Mouse (Mus musculus) testis, adult 2 months (tissue): ENCODE results near the gene Kcna7. TPM values are rescaled to one million over a fixed set of nuclear protein-coding genes. Genes with fewer than 3 reads are reported as not detected.
"Not testable (repeated sequence)": the region's sequence is repeated elsewhere in the genome, so short reads cannot be mapped to it uniquely, and the experiment has no call there.

Experiments
- H3K27ac ChIP-seq: fragments of 200-500 bp; 2 replicates; pipeline ENCODE4 v1.5.1; 2012; ENCODE audit warnings: low read depth, low read length; ENCODE audit not compliant: control insufficient read depth, insufficient read depth
- H3K27me3 ChIP-seq: fragments of 200-500 bp; 2 replicates; pipeline ENCODE4 v1.6.1; 2012; ENCODE audit warnings: mild to moderate bottlenecking, low read length, moderate library complexity; ENCODE audit not compliant: control insufficient read depth, insufficient read depth
- H3K36me3 ChIP-seq: fragments of 200-500 bp; 2 replicates; pipeline ENCODE4 v1.6.1; 2012; ENCODE audit warnings: mild to moderate bottlenecking, low read length; ENCODE audit not compliant: control insufficient read depth, insufficient read depth
- H3K4me1 ChIP-seq: fragments of 200-500 bp; 2 replicates; pipeline ENCODE4 v1.6.1; 2012; ENCODE audit warnings: low read length; ENCODE audit not compliant: control insufficient read depth, insufficient read depth
- H3K4me3 ChIP-seq: fragments of 200-500 bp; 2 replicates; pipeline ENCODE4 v1.5.1; 2012; ENCODE audit warnings: low read depth, mild to moderate bottlenecking, low read length, moderate library complexity, mixed read lengths; ENCODE audit not compliant: control insufficient read depth
- CTCF ChIP-seq: fragments of 200-500 bp; IDR thresholded peaks from 2 replicates; pipeline ENCODE4 v1.5.1; 2012; ENCODE audit warnings: low read depth, mild to moderate bottlenecking, inconsistent platforms, low read length, moderate library complexity; ENCODE audit not compliant: control insufficient read depth, insufficient read depth, insufficient replicate concordance
- POLR2A ChIP-seq: fragments of 200-500 bp; IDR thresholded peaks from 2 replicates; pipeline ENCODE4 v1.6.1; 2012; ENCODE audit warnings: low read depth, mild to moderate bottlenecking, inconsistent platforms, low read length, moderate library complexity; ENCODE audit not compliant: control insufficient read depth
- polyA plus RNA-seq: library from polyadenylated mRNA; depleted of rRNA; stranded (reverse); fragments of >200 nt; gene quantifications from 2 replicates; pipeline ENCODE4 v1.2.3, GENCODE M21; 2012; rRNA removed

The Kcna7 gene
- polyA plus RNA-seq, result 0.99 and 1.1 TPM in 2 replicates

- Histone ChIP-seq H3K36me3 (no peaks in the 10 kb centered on the region), H3K4me1 (peaks cover 15% of the 10 kb centered on the region), H3K4me3 (peak within 1 kb of the TSS; percentile 63), H3K27ac (0 out of 2 replicates have a peak within 1 kb of the TSS, but pooled peaks have one; percentile 55), H3K27me3 (no peaks in the 10 kb centered on the region)
- peak; percentile 91 for TF ChIP-seq CTCF
- no peak for TF ChIP-seq POLR2A
These were observed at the start of gene Kcna7 for GRCm38 (mm10) chr7:45405091-45406075. TSS of gene Kcna7 (plus strand) at chr7:45405653.

DNA sequence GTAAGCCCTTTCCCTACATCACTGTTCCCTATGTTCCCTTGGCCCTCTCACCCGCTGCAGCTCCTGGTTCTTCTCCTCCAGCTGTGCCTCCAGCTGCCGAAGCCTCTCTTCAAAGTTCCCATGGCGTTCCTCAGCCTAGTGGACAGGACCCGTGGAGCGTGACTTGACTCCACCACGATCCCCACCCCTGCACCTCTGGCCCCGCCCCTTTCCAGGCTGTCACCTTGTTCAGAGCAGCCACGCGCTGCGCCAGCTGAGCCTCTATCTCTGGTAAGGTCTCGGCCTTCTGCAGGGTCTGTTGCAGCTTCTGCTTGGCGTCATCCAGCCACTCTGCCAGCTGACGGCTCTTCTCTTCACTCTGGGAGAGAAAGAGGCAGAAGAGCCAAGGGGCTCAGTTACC lies 49.4 kb upstream of the Kcna7 start:
- TF ChIP-seq POLR2A (no peak), CTCF (no peak)
- H3K36me3 ChIP-seq, result no peaks in the 10 kb centered on the region
- peaks cover 30% of the 10 kb centered on the region for H3K4me1 ChIP-seq
- no peak overlapping the region for H3K27ac ChIP-seq
- H3K27me3 ChIP-seq, result no peaks in the 10 kb centered on the region
- no peak overlapping the region for H3K4me3 ChIP-seq

DNA sequence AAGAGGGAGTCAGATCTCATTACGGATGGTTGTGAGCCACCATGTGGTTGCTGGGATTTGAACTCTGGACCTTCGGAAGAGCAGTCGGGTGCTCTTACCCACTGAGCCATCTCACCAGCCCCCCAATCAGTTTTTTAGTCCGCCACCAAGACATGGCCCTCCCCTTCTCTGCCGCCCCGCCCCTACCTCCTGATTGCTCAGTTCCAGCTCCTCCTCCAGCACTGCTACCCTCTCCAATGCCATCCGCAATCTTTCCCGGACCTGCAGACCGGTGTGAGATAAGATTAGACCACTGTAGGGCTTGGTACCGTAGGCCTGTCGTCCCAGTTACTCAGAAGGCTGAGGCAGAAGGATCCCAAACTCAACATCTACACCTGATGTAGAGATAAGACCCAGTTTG lies 46.4 kb upstream of the Kcna7 start:
- not testable (repeated sequence) for H3K4me3 ChIP-seq, H3K27me3 ChIP-seq, H3K27ac ChIP-seq, H3K36me3 ChIP-seq
- peaks cover 39% of the 10 kb centered on the region for H3K4me1 ChIP-seq

GRCm38 (mm10) chr7:45360404-45361125 lies 44.9 kb upstream of the Kcna7 start:
- H3K27me3 ChIP-seq, result no peaks in the 10 kb centered on the region

GRCm38 (mm10) chr7:45361243-45361804 lies 44.1 kb upstream of the Kcna7 start:
- no peaks in the 10 kb centered on the region for H3K36me3 ChIP-seq
- H3K4me3 ChIP-seq, result peak overlapping the region; percentile 79
- TF ChIP-seq POLR2A (peak; percentile 14; the same call in 1 of the 2 replicates), CTCF (no peak)
- no peaks in the 10 kb centered on the region for H3K27me3 ChIP-seq
- H3K27ac ChIP-seq, result no peak overlapping the region
- H3K4me1 ChIP-seq, result peaks cover 33% of the 10 kb centered on the region

More at GRCm38 (mm10) chr7:45360404-45361125, 44.9 kb upstream of the Kcna7 start:
- TF ChIP-seq POLR2A (no peak), CTCF (no peak)
- Histone ChIP-seq H3K36me3 (no peaks in the 10 kb centered on the region), H3K4me3 (peak overlapping the region; percentile 79), H3K4me1 (peaks cover 33% of the 10 kb centered on the region), H3K27ac (no peak overlapping the region)

DNA sequence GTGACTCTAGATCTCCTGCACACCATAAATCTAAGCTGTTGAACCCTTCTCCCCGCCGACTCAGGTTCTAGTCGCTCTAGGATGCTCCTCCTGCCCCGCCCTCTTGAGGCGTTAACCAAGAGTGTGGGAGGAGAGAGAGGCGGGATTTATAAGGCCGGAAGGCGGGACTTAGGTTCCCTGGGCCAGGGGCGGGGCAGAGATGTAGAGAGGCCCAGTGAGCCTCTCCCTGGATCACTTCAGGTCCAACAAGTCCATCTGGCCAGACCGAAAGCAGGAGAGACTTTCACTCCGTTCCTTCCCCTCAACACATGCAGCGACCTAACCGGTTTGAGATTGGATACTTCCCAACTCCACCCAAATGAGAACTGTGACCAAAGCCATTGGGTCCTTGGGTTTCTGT lies 42.7 kb upstream of the Kcna7 start:
- no peaks in the 10 kb centered on the region for H3K36me3 ChIP-seq
- peaks cover 45% of the 10 kb centered on the region for H3K4me1 ChIP-seq
- no peak overlapping the region for H3K4me3 ChIP-seq
- no peaks in the 10 kb centered on the region; the same call in 1 of the 2 replicates for H3K27me3 ChIP-seq
- no peak overlapping the region for H3K27ac ChIP-seq
- no peak for TF ChIP-seq CTCF
- no peak for TF ChIP-seq POLR2A

GRCm38 (mm10) chr7:45363983-45364382 lies 41.5 kb upstream of the Kcna7 start:
- Histone ChIP-seq H3K4me3 (no peak overlapping the region), H3K36me3 (no peaks in the 10 kb centered on the region), H3K4me1 (peaks cover 47% of the 10 kb centered on the region), H3K27me3 (no peaks in the 10 kb centered on the region; the same call in 1 of the 2 replicates), H3K27ac (no peak overlapping the region)
- no peak for TF ChIP-seq CTCF
